Mouse (Mus musculus) lung, postnatal 0 days (tissue): ENCODE data around the gene 1700020N01Rik. TPM values are rescaled to one million over a fixed set of nuclear protein-coding genes. Genes with fewer than 3 reads are reported as not detected.

Source experiments
- ATAC-seq: fragments of 200-750 bp; cut with Nextera tagmentation; 2 replicates; pipeline ENCODE4 v1.8.0; 2017; ENCODE audit warnings: moderate library complexity
- DNase-seq: peaks from one replicate; pipeline ENCODE4 v3.0.0-alpha.2; 2016; ENCODE audit warnings: low spot score
- H3K27ac ChIP-seq: fragments of 300-500 bp; sonication (generic); 2 replicates; pipeline ENCODE4 v1.5.1; 2014; ENCODE audit warnings: antibody characterized with exemption, mild to moderate bottlenecking, low read length, mixed read lengths
- H3K27me3 ChIP-seq: fragments of 300-500 bp; sonication (generic); replicated peaks from 2 replicates; pipeline ENCODE4 v1.6.1; 2014; ENCODE audit warnings: low read length, mixed read lengths; ENCODE audit not compliant: insufficient read depth
- H3K36me3 ChIP-seq: fragments of 300-500 bp; sonication (generic); 2 replicates; pipeline ENCODE4 v1.6.1; 2014; ENCODE audit warnings: low read length, mixed read lengths; ENCODE audit not compliant: insufficient read depth
- H3K4me1 ChIP-seq: fragments of 300-500 bp; sonication (generic); 2 replicates; pipeline ENCODE4 v1.6.1; 2014; ENCODE audit warnings: antibody characterized with exemption, low read depth, low read length, mixed read lengths; ENCODE audit not compliant: insufficient read depth
- H3K4me2 ChIP-seq: fragments of 300-500 bp; sonication (generic); replicated peaks from 2 replicates; pipeline ENCODE4 v1.6.1; 2014; ENCODE audit warnings: low read depth, mild to moderate bottlenecking, low read length, moderate library complexity, mixed read lengths
- H3K4me3 ChIP-seq: fragments of 300-500 bp; sonication (generic); 2 replicates; pipeline ENCODE4 v1.5.1; 2014; ENCODE audit warnings: low read depth, low read length
- H3K9ac ChIP-seq: fragments of 300-500 bp; sonication (generic); replicated peaks from 2 replicates; pipeline ENCODE4 v1.6.1; 2014; ENCODE audit warnings: low read depth, mild to moderate bottlenecking
- H3K9me3 ChIP-seq: fragments of 300-500 bp; sonication (generic); 2 replicates; pipeline ENCODE4 v1.6.1; 2016; ENCODE audit warnings: low read length, mixed read lengths
- CTCF ChIP-seq: IDR thresholded peaks from 2 replicates; pipeline ENCODE4 v1.5.1; 2016; ENCODE audit warnings: antibody characterized with exemption, mild to moderate bottlenecking
- EP300 ChIP-seq: IDR thresholded peaks from 2 replicates; pipeline ENCODE4 v1.6.1; 2016; ENCODE audit warnings: antibody characterized with exemption, mild to moderate bottlenecking, control low read depth
- WGBS: fragments of 180-500 bp; shearing (Covaris S2); extraction: QIAGEN DNeasy Blood & Tissue Kit; methylation state at CpG from one replicate; pipeline ENCODE4 v1.1.7; 2014; 5-methylcytosine and 5-hydroxymethylcytosine counted together
- polyA plus RNA-seq: library from polyadenylated mRNA; unstranded; fragments of >200 nt; fragmentation: Nextera tagmentation; extraction: Ambion mirVana; gene quantifications from 2 replicates; pipeline ENCODE4 v1.2.1, GENCODE M21; 2015

Gene 1700020N01Rik
- 0.11 and 0.21 TPM in 2 replicates for polyA plus RNA-seq

DNA sequence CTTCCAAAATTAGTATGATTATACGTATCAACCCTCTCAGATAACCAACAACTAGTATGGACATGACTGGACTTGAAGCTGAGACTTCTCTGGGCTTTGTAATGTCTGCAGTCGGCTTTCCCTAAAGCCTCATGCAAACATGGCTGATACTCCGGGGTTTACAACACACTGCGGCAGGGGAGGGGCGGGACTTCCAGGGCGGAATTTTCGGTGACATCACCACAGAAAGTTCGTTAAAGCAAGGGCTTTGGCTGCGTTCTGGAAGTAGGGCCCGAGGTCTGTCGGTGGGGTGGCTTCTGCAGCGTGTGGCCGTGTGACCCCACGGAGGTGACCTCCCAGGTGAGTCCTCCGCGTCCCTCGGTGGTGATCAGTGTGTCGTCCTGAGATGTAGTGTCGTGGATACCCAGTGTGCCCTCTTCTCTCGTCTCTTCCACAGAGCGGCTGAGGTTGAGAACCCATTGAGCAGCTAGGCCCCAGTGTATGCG is at the start of gene 1700020N01Rik:
Gene 1700020N01Rik, plus strand, starts transcription at position 250 of the 485 bp plus-strand sequence.
- Histone ChIP-seq H3K4me2 (no peak within 1 kb of the TSS), H3K27ac (no peak within 1 kb of the TSS), H3K27me3 (no peaks in the 10 kb centered on the region), H3K9ac (no peak within 1 kb of the TSS), H3K4me1 (no peaks in the 10 kb centered on the region), H3K9me3 (no peaks in the 10 kb centered on the region), H3K36me3 (no peaks in the 10 kb centered on the region), H3K4me3 (no peak within 1 kb of the TSS)
- ATAC-seq (no peak), DNase-seq (no peak)
- WGBS = 95% methylated on average over 22 of the region's 22 CpGs
- TF ChIP-seq CTCF (no peak), EP300 (no peak)

DNA sequence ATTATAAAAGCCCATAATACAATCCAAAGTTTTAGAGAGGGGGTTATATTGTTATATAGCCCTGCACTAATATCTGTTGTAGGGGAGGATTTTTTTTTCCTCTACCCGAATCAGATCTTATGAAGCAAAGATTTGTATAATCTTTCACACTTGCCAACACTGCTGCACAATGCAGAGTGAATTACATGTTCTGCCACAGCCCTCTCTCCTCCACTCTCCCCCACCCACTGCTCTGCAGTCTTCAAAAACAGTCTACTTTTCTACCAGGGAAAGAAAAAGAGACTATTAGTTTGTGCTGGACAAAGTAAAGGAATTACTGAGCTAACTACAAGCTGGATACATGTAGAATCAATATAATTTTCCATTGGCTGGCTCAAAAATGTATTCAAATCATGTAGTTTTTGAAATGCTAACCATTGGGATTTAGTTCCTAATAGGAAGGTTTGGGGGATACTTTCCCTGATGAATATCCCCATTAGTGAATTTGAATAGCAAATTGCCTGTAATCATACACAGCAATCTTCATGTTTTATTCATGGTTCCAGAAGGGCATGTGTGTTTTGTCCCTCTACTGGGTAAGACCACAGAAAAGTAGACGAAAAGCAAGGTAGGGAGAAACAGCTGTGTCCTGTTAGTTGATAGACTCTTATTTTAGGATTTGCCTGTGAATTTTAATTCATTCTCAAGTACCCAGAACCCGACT is 49.2 kb upstream of the 1700020N01Rik start:
- Histone ChIP-seq H3K36me3 (no peaks in the 10 kb centered on the region), H3K27ac (no peak overlapping the region), H3K4me1 (no peaks in the 10 kb centered on the region), H3K9me3 (no peaks in the 10 kb centered on the region), H3K4me3 (no peak overlapping the region), H3K27me3 (no peaks in the 10 kb centered on the region), H3K4me2 (no peak overlapping the region), H3K9ac (no peak overlapping the region)
- DNase-seq = no peak
- WGBS = 65% methylated on average over 3 of the region's 3 CpGs
- no peak for ATAC-seq
- no peak for TF ChIP-seq CTCF
- no peak for TF ChIP-seq EP300

DNA sequence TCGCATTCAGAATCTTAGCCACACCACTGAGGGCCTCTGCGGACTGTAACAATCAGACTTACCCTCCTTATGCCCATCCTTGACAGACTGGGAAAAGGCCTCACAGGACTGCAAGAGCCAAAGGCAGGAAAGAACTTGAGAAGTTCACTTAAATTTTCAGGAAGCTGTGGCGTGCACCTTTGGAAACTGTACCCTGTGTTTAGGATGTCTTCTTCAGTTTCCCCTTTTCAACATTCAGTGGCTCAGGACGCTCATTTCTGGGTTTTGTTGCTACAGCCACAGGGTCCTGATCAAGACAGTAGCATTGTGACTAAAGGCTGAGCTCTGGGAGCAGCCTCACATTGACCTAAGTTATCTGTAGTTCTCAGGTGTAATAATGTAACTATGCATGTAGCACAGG is 48.2 kb upstream of the 1700020N01Rik start:
- no peaks in the 10 kb centered on the region for H3K27me3 ChIP-seq
- WGBS = 87% methylated on average over 4 of the region's 4 CpGs
- H3K27ac ChIP-seq = no peak overlapping the region
- no peaks in the 10 kb centered on the region for H3K9me3 ChIP-seq
- H3K4me1 ChIP-seq = no peaks in the 10 kb centered on the region
- H3K9ac ChIP-seq = no peak overlapping the region
- H3K36me3 ChIP-seq = no peaks in the 10 kb centered on the region
- TF ChIP-seq CTCF (no peak), EP300 (no peak)
- no peak for DNase-seq
- no peak for ATAC-seq
- H3K4me2 ChIP-seq = no peak overlapping the region
- H3K4me3 ChIP-seq = no peak overlapping the region

DNA sequence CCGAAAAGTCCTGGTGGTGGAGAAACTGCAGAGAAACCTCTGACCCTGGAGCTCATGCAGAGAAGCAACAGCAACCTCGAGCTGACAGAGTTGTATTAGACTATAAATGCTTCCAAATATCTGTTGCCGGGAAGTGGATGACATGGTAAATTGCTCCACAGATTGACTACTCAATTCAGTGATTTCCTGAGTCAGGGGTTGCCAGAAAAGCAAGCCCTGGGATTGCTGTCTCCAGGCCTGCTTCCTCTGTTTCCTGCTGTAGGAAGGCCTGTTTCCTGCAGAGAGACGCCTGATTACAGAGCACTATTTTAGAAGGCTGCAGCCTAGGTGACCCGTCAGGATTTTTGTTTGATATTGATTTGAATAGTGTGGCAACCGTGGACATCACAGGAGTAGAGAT is 47.5 kb upstream of the 1700020N01Rik start:
- DNase-seq = peak; percentile 68
- H3K9ac ChIP-seq = no peak overlapping the region
- H3K27ac ChIP-seq = 0 out of 2 replicates have a peak overlapping the region, but pooled peaks have one; percentile 45

DNA sequence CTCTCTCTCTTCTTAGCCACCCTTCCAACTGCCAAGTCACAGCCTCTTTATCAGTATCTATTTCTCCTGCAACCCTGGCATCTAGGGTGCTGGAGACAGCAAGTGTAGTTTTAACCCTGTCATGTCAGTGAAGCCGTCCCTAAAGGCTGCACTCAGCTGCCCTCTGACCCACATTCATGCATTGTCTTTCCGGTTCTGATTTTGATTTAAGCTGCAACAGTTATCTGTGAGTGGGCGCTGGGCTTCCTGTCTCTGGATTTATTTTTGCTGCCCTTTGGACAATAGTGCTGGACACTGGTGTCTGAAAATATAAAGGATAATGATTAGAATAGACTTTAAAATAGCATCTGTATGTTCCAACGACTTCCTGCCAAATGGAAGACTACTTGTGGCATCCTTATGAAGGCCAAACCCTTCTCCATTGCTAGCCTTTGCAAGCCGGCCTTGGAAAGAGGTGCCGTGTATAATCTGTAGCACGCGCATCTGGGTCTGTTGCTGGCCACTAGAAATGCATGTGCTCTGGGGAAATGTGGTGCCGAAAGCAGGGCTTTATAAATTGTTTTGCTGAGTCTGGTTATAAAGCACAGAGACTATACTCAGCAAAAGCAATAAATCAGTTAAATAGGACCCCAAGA is 44.0 kb upstream of the 1700020N01Rik start:
- Histone ChIP-seq H3K9me3 (no peaks in the 10 kb centered on the region), H3K4me2 (no peak overlapping the region), H3K4me1 (no peaks in the 10 kb centered on the region; the same call in 1 of the 2 replicates), H3K9ac (no peak overlapping the region), H3K27ac (no peak overlapping the region), H3K36me3 (no peaks in the 10 kb centered on the region), H3K4me3 (no peak overlapping the region), H3K27me3 (no peaks in the 10 kb centered on the region)
- ATAC-seq (no peak; the same call in 1 of the 2 replicates), DNase-seq (no peak)
- 54% methylated on average over 9 of the region's 9 CpGs for WGBS
- no peak for TF ChIP-seq EP300
- no peak for TF ChIP-seq CTCF

More for the DNA sequence above, 47.5 kb upstream of the 1700020N01Rik start:
- Histone ChIP-seq H3K27me3 (no peaks in the 10 kb centered on the region), H3K36me3 (no peaks in the 10 kb centered on the region), H3K4me3 (no peak overlapping the region), H3K4me1 (no peaks in the 10 kb centered on the region), H3K4me2 (no peak overlapping the region), H3K9me3 (no peaks in the 10 kb centered on the region)
- ATAC-seq = peak; percentile 90
- 33% methylated on average over 6 of the region's 6 CpGs for WGBS
- peak; percentile 95 for TF ChIP-seq EP300
- TF ChIP-seq CTCF = no peak

DNA sequence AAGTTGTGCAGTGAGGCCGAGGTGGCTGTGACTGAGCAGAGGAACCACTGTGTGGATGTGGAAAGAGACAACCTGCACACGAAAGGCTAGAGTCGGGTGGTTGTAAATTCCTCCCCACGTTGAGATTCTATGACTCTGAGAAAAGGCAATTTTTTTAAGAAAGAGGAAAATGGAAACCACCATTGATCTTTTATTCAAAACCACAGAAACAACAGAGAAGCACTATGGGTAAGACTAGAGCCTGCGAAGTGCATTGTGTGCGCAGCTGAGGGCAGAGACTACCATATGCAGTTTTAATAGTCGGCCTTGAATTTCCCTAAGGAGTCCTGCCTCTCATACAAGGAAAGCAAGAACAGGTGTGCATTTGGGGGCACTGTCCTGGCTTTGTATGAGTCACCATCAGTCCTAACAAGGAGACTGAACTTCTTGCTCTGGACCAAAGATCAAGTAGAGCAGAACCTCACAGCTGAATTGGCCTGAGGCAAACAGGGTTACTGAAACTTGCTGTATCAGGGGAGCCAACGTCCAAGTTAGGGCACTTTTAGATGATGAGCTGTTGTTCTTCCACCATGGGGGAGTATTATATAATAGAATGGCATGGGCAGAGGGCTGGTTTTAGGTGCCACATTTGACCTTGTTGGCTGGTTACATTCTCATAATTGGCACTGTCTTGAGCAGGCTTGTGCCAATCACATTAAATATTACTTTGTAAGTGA is 39.8 kb upstream of the 1700020N01Rik start:
- Histone ChIP-seq H3K36me3 (no peaks in the 10 kb centered on the region), H3K27me3 (no peaks in the 10 kb centered on the region), H3K9ac (no peak overlapping the region), H3K4me2 (no peak overlapping the region), H3K27ac (no peak overlapping the region), H3K4me3 (no peak overlapping the region), H3K4me1 (no peaks in the 10 kb centered on the region; the same call in 1 of the 2 replicates), H3K9me3 (no peaks in the 10 kb centered on the region)
- TF ChIP-seq EP300 (no peak), CTCF (no peak)
- WGBS = 90% methylated on average over 8 of the region's 8 CpGs
- ATAC-seq = no peak
- DNase-seq = no peak
